Mouse (Mus musculus) cerebellum, adult (tissue): ENCODE results near the gene Csrnp2.

Experiments
- ATAC-seq: cut with Nextera tagmentation; 2 replicates; pipeline ENCODE4 v1.9.2; 2017; ENCODE audit warnings: mild to moderate bottlenecking, moderate library complexity, mixed read lengths; ENCODE audit not compliant: insufficient number of reproducible peaks, low FRiP score, low TSS enrichment

Csrnp2 gene

DNA sequence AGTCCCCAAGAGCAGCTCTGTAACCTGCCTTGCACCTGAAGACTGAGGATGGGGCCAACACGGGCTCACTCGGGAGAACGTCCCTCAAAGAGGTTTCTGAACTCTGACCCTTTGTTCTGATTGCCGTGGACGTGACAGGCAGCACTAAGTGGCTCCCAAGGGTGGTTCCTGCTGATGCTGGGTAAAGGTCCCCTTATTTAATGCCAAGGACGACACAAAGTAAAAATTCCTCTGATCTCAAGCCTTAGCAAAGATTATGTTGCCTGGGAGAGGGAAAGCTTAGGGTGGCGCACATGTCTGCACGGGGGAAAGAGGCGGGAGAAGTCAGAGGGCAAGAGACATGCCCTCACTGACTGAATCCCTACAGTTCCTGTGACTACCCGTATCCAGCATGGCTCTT is 58.8 kb downstream of the Csrnp2 start:
- no peak for ATAC-seq

DNA sequence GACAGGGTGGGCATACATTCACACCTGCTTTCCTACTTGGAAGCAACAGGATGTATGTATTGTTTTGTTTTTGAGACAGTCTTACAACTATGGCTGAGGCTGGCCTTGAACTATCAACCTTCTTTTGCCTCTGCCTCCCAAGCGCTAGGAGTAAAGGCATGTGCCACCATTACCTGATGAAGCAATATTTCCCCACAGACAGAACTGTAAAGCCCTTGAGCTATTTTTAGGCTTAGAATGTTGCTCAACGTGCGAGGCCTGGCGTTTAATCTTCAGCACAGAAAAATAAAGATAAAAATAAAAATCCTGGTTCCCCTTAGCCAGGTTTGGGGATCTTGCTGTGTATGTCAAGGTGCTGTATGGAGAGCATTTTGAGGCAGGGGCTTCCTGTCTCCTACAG is 59.2 kb downstream of the Csrnp2 start:
- ATAC-seq = no peak

DNA sequence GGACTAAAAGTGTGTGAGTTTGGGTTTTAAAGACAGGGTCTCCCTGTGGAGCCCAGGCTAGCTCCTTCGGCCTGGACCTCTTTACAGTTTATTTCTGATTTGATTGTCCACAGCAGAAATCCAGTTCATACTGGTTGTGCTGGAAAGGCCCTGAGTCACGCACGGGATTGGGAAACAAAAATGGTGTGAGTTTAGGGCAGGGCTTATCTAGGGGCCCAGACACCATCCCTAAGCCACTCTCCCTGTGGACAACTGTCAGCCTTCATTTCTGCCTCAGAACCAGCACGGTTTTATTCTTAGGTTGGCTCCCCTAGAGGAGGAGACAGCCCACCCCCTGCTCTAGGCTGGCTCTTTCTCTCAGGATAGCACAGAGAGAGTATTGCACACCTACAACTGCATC is 62.1 kb downstream of the Csrnp2 start:
- no peak for ATAC-seq

DNA sequence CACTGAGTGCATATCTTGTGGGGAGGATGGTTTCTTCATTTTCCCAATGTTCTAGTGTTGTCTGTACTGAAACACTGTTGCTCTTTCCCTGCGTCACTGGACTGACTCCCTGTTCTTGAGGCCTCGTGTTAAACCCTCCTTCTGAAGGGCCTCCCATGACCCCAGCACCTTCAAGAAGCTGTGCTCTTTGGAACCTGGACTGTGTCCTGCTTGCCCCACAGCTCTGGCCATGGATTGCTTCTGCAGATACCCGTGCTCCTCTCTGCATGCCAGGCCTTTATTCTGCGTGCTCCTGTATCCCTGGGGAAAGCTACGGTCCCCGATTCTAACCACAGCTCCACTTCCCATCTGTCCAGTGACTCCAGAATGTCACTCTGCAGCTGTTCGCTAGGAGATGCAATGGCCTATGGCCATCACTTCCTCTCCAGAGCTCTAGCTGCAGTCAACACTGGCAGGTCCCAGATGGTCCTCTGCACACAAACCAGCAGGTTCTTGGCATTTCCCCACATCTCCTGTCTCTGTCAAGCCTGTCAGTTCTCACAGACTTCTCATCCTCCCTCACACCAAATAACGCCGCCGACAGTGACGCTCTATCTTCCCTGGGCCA is 65.2 kb downstream of the Csrnp2 start:
- peak; percentile 31; the same call in 1 of the 2 replicates for ATAC-seq
